Mouse (Mus musculus) liver, embryonic 14.5 days (tissue): Measurements from ENCODE around the gene Socs5. TPM values are rescaled to one million over a fixed set of nuclear protein-coding genes. Genes with fewer than 3 reads are reported as not detected.

Source experiments
- ATAC-seq: fragments of 200-750 bp; cut with Nextera tagmentation; 2 replicates; pipeline ENCODE4 v1.8.0; 2017; ENCODE audit warnings: moderate number of reproducible peaks, mild to moderate bottlenecking, moderate library complexity; ENCODE audit not compliant: insufficient read depth
- DNase-seq, 3 experiments: peaks; one replicate each; pipeline ENCODE4 v3.0.0-alpha.2; 2012 to 2013; ENCODE audit warnings: low read depth in 3 of 3, low spot score in 3 of 3
- H3K27ac ChIP-seq: fragments of 300-500 bp; sonication (generic); 2 replicates; pipeline ENCODE4 v1.5.1; 2014; ENCODE audit warnings: moderate library complexity, mild to moderate bottlenecking, control low read depth, inconsistent platforms
- H3K27me3 ChIP-seq: fragments of 300-500 bp; sonication (generic); 2 replicates; pipeline ENCODE4 v1.6.1; 2014; ENCODE audit warnings: mild to moderate bottlenecking, low read length, moderate library complexity; ENCODE audit not compliant: control insufficient read depth, insufficient read depth
- H3K36me3 ChIP-seq: fragments of 300-500 bp; sonication (generic); replicated peaks from 2 replicates; pipeline ENCODE4 v1.6.1; 2014; ENCODE audit warnings: low read depth; ENCODE audit not compliant: control insufficient read depth, insufficient read depth
- H3K4me1 ChIP-seq, 2 experiments: fragments of 200-500 bp in 1 of 2; fragments of 300-500 bp in 1 of 2; sonication (generic) in 1 of 2; replicated peaks; 2 replicates each; pipeline ENCODE4 v1.6.1; 2012 to 2014; ENCODE audit warnings: antibody characterized with exemption in 1 of 2, inconsistent platforms in 1 of 2, low read length in 1 of 2; ENCODE audit not compliant: control insufficient read depth in 2 of 2, insufficient read depth in 2 of 2
- H3K4me2 ChIP-seq: fragments of 300-500 bp; sonication (generic); 2 replicates; pipeline ENCODE4 v1.6.1; 2014; ENCODE audit warnings: low read depth, mild to moderate bottlenecking, control low read depth, moderate library complexity
- H3K4me3 ChIP-seq, 2 experiments: fragments of 200-500 bp in 1 of 2; fragments of 300-500 bp in 1 of 2; sonication (generic) in 1 of 2; 2 replicates each; pipeline ENCODE4 v1.5.1; 2012 to 2014; ENCODE audit warnings: low read depth in 2 of 2, low read length in 2 of 2, mild to moderate bottlenecking in 2 of 2, control low read depth in 1 of 2, inconsistent platforms in 1 of 2, moderate library complexity in 1 of 2; ENCODE audit not compliant: insufficient read depth in 1 of 2
- H3K9ac ChIP-seq: fragments of 300-500 bp; sonication (generic); replicated peaks from 2 replicates; pipeline ENCODE4 v1.6.1; 2014; ENCODE audit warnings: mild to moderate bottlenecking, control low read depth, moderate library complexity
- H3K9me3 ChIP-seq: fragments of 300-500 bp; sonication (generic); 2 replicates; pipeline ENCODE4 v1.6.1; 2016; ENCODE audit warnings: low read length, mixed read lengths; ENCODE audit not compliant: control insufficient read depth
- CTCF ChIP-seq: IDR thresholded peaks from 2 replicates; pipeline ENCODE4 v1.5.1; 2016; ENCODE audit warnings: antibody characterized with exemption, low read depth, control low read depth
- EP300 ChIP-seq: IDR thresholded peaks from 2 replicates; pipeline ENCODE4 v1.6.1; 2016; ENCODE audit warnings: antibody characterized with exemption, low read depth
- WGBS: fragments of 180-500 bp; shearing (Covaris S2); extraction: QIAGEN DNeasy Blood & Tissue Kit; methylation state at CpG from one replicate; pipeline ENCODE4 v1.1.7; 2014; ENCODE audit not compliant: insufficient replicate concordance; 5-methylcytosine and 5-hydroxymethylcytosine counted together
- polyA plus RNA-seq, 2 experiments: library from polyadenylated mRNA; depleted of rRNA in 1 of 2; stranded (reverse) in 1 of 2; unstranded in 1 of 2; fragments of >200 nt; fragmentation: Nextera tagmentation in 1 of 2; extraction: Ambion mirVana in 1 of 2; gene quantifications; 2 replicates each; pipeline versions ENCODE4 v1.2.1 to v1.2.3; 2012 to 2014

The Socs5 gene
- polyA plus RNA-seq, 2 experiments = 1.6 TPM

- H3K4me3 ChIP-seq = no peak overlapping the region
- TF ChIP-seq EP300 (no peak), CTCF (no peak)
- no peaks in the 10 kb centered on the region for H3K9me3 ChIP-seq
- H3K27ac ChIP-seq = no peak overlapping the region
- H3K36me3 ChIP-seq = no peaks in the 10 kb centered on the region
- no peak overlapping the region for H3K4me2 ChIP-seq
- peaks cover 0 to 1% of the 10 kb centered on the region in 2 experiments; a peak in 3 of 4 replicates for H3K4me1 ChIP-seq
- H3K27me3 ChIP-seq = no peaks in the 10 kb centered on the region
- DNase-seq (no peak), ATAC-seq (no peak)
- 53% methylated on average over 4 of the region's 4 CpGs for WGBS
- no peak overlapping the region for H3K9ac ChIP-seq
These were observed 6.5 kb upstream of the Socs5 start for GRCm38 (mm10) chr17:87100947-87101346.

- no peak for ATAC-seq
- no peak overlapping the region for H3K4me2 ChIP-seq
- no peak overlapping the region for H3K9ac ChIP-seq
- H3K27ac ChIP-seq = no peak overlapping the region
- DNase-seq = no peak
- H3K36me3 ChIP-seq = no peaks in the 10 kb centered on the region
- H3K4me1 ChIP-seq = peaks cover 0 to 8% of the 10 kb centered on the region in 2 experiments; a peak in 2 of 4 replicates
- WGBS = 45% methylated on average over 8 of the region's 8 CpGs
- H3K9me3 ChIP-seq = no peaks in the 10 kb centered on the region
- no peaks in the 10 kb centered on the region; the same call in 1 of the 2 replicates for H3K27me3 ChIP-seq
- TF ChIP-seq EP300 (no peak), CTCF (no peak)
- H3K4me3 ChIP-seq = no peak overlapping the region
These were observed 4.8 kb upstream of the Socs5 start for GRCm38 (mm10) chr17:87102636-87103035.

- Histone ChIP-seq H3K27ac (no peak overlapping the region), H3K4me2 (no peak overlapping the region), H3K4me1 (peaks cover 0 to 8% of the 10 kb centered on the region in 2 experiments; a peak in 2 of 4 replicates), H3K9ac (no peak overlapping the region), H3K4me3 (no peak overlapping the region), H3K36me3 (no peaks in the 10 kb centered on the region), H3K27me3 (peaks cover 2% of the 10 kb centered on the region), H3K9me3 (no peaks in the 10 kb centered on the region)
- ATAC-seq (no peak), DNase-seq (no peak)
- TF ChIP-seq CTCF (no peak), EP300 (no peak)
- 62% methylated on average over 5 of the region's 5 CpGs for WGBS
These were observed 4.4 kb upstream of the Socs5 start for GRCm38 (mm10) chr17:87103060-87103459.

GRCm38 (mm10) chr17:87104276-87104675 lies 3.2 kb upstream of the Socs5 start:
- DNase-seq (no peak), ATAC-seq (no peak)
- Histone ChIP-seq H3K4me2 (no peak overlapping the region), H3K36me3 (no peaks in the 10 kb centered on the region), H3K9me3 (no peaks in the 10 kb centered on the region), H3K4me3 (no peak overlapping the region), H3K4me1 (peaks cover 0 to 8% of the 10 kb centered on the region in 2 experiments; a peak in 2 of 4 replicates), H3K27me3 (peaks cover 11% of the 10 kb centered on the region), H3K27ac (no peak overlapping the region), H3K9ac (no peak overlapping the region)
- WGBS = 65% methylated on average over 4 of the region's 4 CpGs
- TF ChIP-seq EP300 (no peak), CTCF (no peak)

- no peak overlapping the region for H3K27ac ChIP-seq
- 83% methylated on average over 7 of the region's 7 CpGs for WGBS
These were observed 1.5 kb upstream of the Socs5 start for GRCm38 (mm10) chr17:87105941-87106340.

More at GRCm38 (mm10) chr17:87105941-87106340, 1.5 kb upstream of the Socs5 start:
- H3K4me1 ChIP-seq = peaks cover 0 to 8% of the 10 kb centered on the region in 2 experiments; a peak in 2 of 4 replicates
- no peak overlapping the region for H3K4me3 ChIP-seq
- H3K9ac ChIP-seq = no peak overlapping the region
- peak overlapping the region; percentile 84 for H3K4me2 ChIP-seq
- TF ChIP-seq CTCF (no peak), EP300 (no peak)
- H3K9me3 ChIP-seq = no peaks in the 10 kb centered on the region
- no peaks in the 10 kb centered on the region for H3K36me3 ChIP-seq
- no peak for DNase-seq
- no peak for ATAC-seq
- peaks cover 11% of the 10 kb centered on the region for H3K27me3 ChIP-seq
